Mouse (Mus musculus) induced T-regulatory cell, adult 2 months (primary cell): ENCODE results near the gene Cnot6l.

ENCODE experiments used
- DNase-seq: peaks from one replicate; pipeline ENCODE4 v3.0.0-alpha.2; 2012; ENCODE audit warnings: low read depth

Cnot6l gene

GRCm38 (mm10) chr5:96164021-96164411 lies at the start of gene Cnot6l:
Gene Cnot6l, minus strand, starts transcription at chr5:96164171.
- DNase-seq: peak; percentile 91

- DNase-seq: peak; percentile 97
Observed at GRCm38 (mm10) chr5:96209916-96210583, 46.1 kb upstream of the Cnot6l start.

- DNase-seq: peak; percentile 88
Observed at GRCm38 (mm10) chr5:96209459-96209858, 45.5 kb upstream of the Cnot6l start, which contains the start of gene Mrpl1. Gene Mrpl1, plus strand, starts transcription at chr5:96209493.

GRCm38 (mm10) chr5:96208543-96208942 lies 44.6 kb upstream of the Cnot6l start:
- DNase-seq: peak; percentile 82

GRCm38 (mm10) chr5:96207531-96207930 lies 43.6 kb upstream of the Cnot6l start:
- no peak for DNase-seq

- DNase-seq: no peak
Observed at GRCm38 (mm10) chr5:96206897-96207296, 42.9 kb upstream of the Cnot6l start.

- peak; percentile 69 for DNase-seq
Observed at GRCm38 (mm10) chr5:96201462-96202154, 37.6 kb upstream of the Cnot6l start.

- no peak for DNase-seq
Observed at GRCm38 (mm10) chr5:96200269-96200668, 36.3 kb upstream of the Cnot6l start.

GRCm38 (mm10) chr5:96198271-96198670 lies 34.3 kb upstream of the Cnot6l start:
- DNase-seq: no peak

GRCm38 (mm10) chr5:96196547-96197052 lies 32.6 kb upstream of the Cnot6l start:
- no peak for DNase-seq

- DNase-seq: no peak
Observed at GRCm38 (mm10) chr5:96191251-96191650, 27.3 kb upstream of the Cnot6l start.

GRCm38 (mm10) chr5:96189761-96190160 lies 25.8 kb upstream of the Cnot6l start:
- no peak for DNase-seq

GRCm38 (mm10) chr5:96183987-96184386 lies 20.0 kb upstream of the Cnot6l start:
- no peak for DNase-seq

- no peak for DNase-seq
Observed at GRCm38 (mm10) chr5:96183211-96183610, 19.2 kb upstream of the Cnot6l start.

- DNase-seq: peak; percentile 61
Observed at GRCm38 (mm10) chr5:96176879-96177358, 12.9 kb upstream of the Cnot6l start.

GRCm38 (mm10) chr5:96176121-96176520 lies 12.2 kb upstream of the Cnot6l start:
- DNase-seq: peak; percentile 53

- DNase-seq: peak; percentile 57
Observed at GRCm38 (mm10) chr5:96171765-96172164, 7.8 kb upstream of the Cnot6l start.

GRCm38 (mm10) chr5:96170443-96170842 lies 6.5 kb upstream of the Cnot6l start:
- DNase-seq: no peak

GRCm38 (mm10) chr5:96166761-96167160 lies 2.8 kb upstream of the Cnot6l start:
- peak; percentile 45 for DNase-seq

- DNase-seq: no peak
Observed at GRCm38 (mm10) chr5:96163396-96164020, 463 bp downstream of the Cnot6l start.

GRCm38 (mm10) chr5:96162399-96163331 lies 1.3 kb downstream of the Cnot6l start:
- DNase-seq: peak; percentile 92
